Mouse (Mus musculus) layer of hippocampus, adult 11-12 months (tissue): Measurements from ENCODE around the gene Pxt1.
"Not testable (repeated sequence)": the region's sequence is repeated elsewhere in the genome, so short reads cannot be mapped to it uniquely, and the experiment has no call there.

Source experiments
- DNase-seq: peaks from one replicate; pipeline ENCODE4 v3.0.0; 2022; ENCODE audit warnings: low spot score

The Pxt1 gene

GRCm38 (mm10) chr17:28943740-28944139, at the start of gene Pxt1:
Gene Pxt1, minus strand, starts transcription at chr17:28943840.
- no peak for DNase-seq

GRCm38 (mm10) chr17:28993004-28993403, 49.4 kb upstream of the Pxt1 start:
- not testable (repeated sequence) for DNase-seq

- DNase-seq, result no peak
Observed at GRCm38 (mm10) chr17:28992105-28992504, 48.5 kb upstream of the Pxt1 start.

- no peak for DNase-seq
Observed at GRCm38 (mm10) chr17:28991286-28991685, 47.6 kb upstream of the Pxt1 start.

- DNase-seq, result no peak
Observed at GRCm38 (mm10) chr17:28990060-28990459, 46.4 kb upstream of the Pxt1 start.

- no peak for DNase-seq
Observed at GRCm38 (mm10) chr17:28988996-28989395, 45.4 kb upstream of the Pxt1 start.

- no peak for DNase-seq
Observed at GRCm38 (mm10) chr17:28988291-28988690, 44.7 kb upstream of the Pxt1 start.

GRCm38 (mm10) chr17:28987713-28988112, 44.1 kb upstream of the Pxt1 start:
- DNase-seq, result no peak

- no peak for DNase-seq
Observed at GRCm38 (mm10) chr17:28986833-28987232, 43.2 kb upstream of the Pxt1 start.

GRCm38 (mm10) chr17:28984724-28985420, 41.2 kb upstream of the Pxt1 start:
- DNase-seq, result no peak

- DNase-seq, result no peak
Observed at GRCm38 (mm10) chr17:28982591-28982990, 39.0 kb upstream of the Pxt1 start.

GRCm38 (mm10) chr17:28981081-28981480, 37.4 kb upstream of the Pxt1 start:
- DNase-seq, result no peak

GRCm38 (mm10) chr17:28979091-28979490, 35.5 kb upstream of the Pxt1 start:
- DNase-seq, result no peak

GRCm38 (mm10) chr17:28970122-28970521, 26.5 kb upstream of the Pxt1 start:
- DNase-seq, result no peak

GRCm38 (mm10) chr17:28967021-28967610, 23.5 kb upstream of the Pxt1 start:
- no peak for DNase-seq

- no peak for DNase-seq
Observed at GRCm38 (mm10) chr17:28961596-28961995, 18.0 kb upstream of the Pxt1 start.

- DNase-seq, result no peak
Observed at GRCm38 (mm10) chr17:28960597-28960996, 17.0 kb upstream of the Pxt1 start.

GRCm38 (mm10) chr17:28954416-28954815, 10.8 kb upstream of the Pxt1 start:
- DNase-seq, result no peak

GRCm38 (mm10) chr17:28953251-28953650, 9.6 kb upstream of the Pxt1 start:
- DNase-seq, result no peak

GRCm38 (mm10) chr17:28951831-28952799, 8.5 kb upstream of the Pxt1 start, which contains the start of gene Kctd20:
Gene Kctd20, plus strand, starts transcription at chr17:28951950.
- DNase-seq, result peak; percentile 92

- DNase-seq, result no peak
Observed at GRCm38 (mm10) chr17:28950751-28951150, 7.1 kb upstream of the Pxt1 start.

- DNase-seq, result peak; percentile 48
Observed at GRCm38 (mm10) chr17:28948661-28949060, 5.0 kb upstream of the Pxt1 start.
